14 mouse cellular contexts compared by ENCODE assay signal in the genomic region with DNA sequence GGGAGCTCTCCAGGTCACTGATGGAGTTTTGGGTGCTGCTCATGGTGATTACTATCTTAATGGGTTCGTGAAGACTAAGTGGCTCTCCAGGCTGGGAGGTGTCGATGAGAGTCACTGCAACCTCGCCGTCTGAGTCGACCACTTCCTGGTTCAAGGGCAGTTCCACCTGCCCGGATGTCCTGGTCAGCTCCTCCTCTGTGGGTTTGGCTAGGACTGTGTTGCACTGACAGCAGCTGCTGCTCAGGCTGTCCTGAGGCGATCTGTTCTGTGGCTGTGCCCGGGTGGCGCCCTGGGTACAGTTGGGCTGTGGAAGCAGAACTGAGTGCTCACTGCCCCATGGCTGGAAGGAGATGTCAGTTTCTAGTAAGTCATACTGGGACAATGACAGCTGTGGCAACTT. TPM values are rescaled to one million over a fixed set of nuclear protein-coding genes. Genes with fewer than 3 reads are reported as not detected.
"Had no signal": no experiment of that assay in that cellular context is flagged by ENCODE, and none has a peak within 500 bp of the region (broad histone marks: within the 10 kb centered on the region; RNA-seq: fewer than 3 reads in every experiment).

No protein-coding gene starts in this region.

- H3K9ac ChIP-seq: limb, embryonic 13.5 days; liver, embryonic 14.5 days; midbrain, embryonic 15.5 days; neural tube, embryonic 15.5 days had no signal

- H3K27ac ChIP-seq: limb, embryonic 13.5 days; liver, embryonic 14.5 days; midbrain, embryonic 15.5 days; neural tube, embryonic 15.5 days had no signal

- H3K9me3 ChIP-seq: midbrain, embryonic 15.5 days; neural tube, embryonic 15.5 days had no signal

- ATAC-seq: intestine, embryonic 16.5 days; midbrain, embryonic 15.5 days had no signal

- DNase-seq: left cerebral cortex, postnatal 4 days; lung, adult 18-20 months; right cerebral cortex, postnatal 4 days; spleen, adult 18-20 months; thymus, adult 2 months; thymus, postnatal 36 days had no signal

- H3K4me3 ChIP-seq: limb, embryonic 13.5 days; midbrain, embryonic 15.5 days; neural tube, embryonic 15.5 days had no signal

- H3K4me1 ChIP-seq: limb, embryonic 13.5 days; midbrain, embryonic 15.5 days; neural tube, embryonic 15.5 days had no signal

- H3K36me3 ChIP-seq: limb, embryonic 13.5 days had no signal

- H3K27me3 ChIP-seq: midbrain, embryonic 15.5 days; neural tube, embryonic 15.5 days had no signal

- H3K4me2 ChIP-seq: limb, embryonic 13.5 days; midbrain, embryonic 11.5 days; midbrain, embryonic 15.5 days; neural tube, embryonic 15.5 days had no signal

RNA-seq across cellular contexts. Expression of a gene that starts 10.6 kb away (rescaled TPM):
- total RNA-seq: liver, adult 2 months had no signal

RNA-seq across cellular contexts. Expression of a gene that starts 22.7 kb away (rescaled TPM):
- polyA plus RNA-seq: neural tube, embryonic 11.5 days had no signal
